Mouse (Mus musculus): Measurements from ENCODE around the gene Kng2. TPM values are rescaled to one million over a fixed set of nuclear protein-coding genes. Genes with fewer than 3 reads are reported as not detected.

Gene Kng2
- not detected for total RNA-seq (2023)

DNA sequence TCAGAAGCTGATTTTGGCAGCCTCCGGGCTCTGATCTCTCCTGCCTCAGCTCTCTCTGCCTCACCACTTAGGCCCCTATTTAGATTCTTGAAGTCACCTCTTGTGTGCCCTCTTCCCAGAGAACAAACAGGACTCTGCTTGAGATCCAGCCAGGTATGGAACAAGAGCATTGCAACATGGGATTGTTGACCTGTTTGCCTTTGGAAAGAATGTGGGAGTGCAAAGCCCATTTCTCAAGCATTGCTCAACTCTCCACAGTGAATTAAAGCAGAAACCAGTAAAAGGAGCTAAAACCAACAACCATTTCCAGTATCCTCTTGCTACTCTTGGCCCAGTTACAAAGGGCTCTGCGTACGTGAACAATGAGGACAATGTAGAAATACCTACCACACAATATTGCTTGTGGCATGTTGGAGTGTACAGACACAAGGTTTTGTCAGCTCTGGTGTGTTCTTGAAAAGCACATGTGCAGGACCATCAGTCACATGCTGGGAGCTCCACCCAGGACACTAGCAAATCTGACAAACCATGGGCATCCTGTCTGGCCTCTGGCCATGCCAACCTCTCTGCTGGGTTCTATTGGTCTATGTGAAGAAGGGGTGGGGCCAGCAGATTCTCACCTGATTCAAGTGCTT is at the start of gene Kng2:
Gene Kng2, minus strand, starts transcription at position 517 of the 635 bp plus-strand sequence.

DNA sequence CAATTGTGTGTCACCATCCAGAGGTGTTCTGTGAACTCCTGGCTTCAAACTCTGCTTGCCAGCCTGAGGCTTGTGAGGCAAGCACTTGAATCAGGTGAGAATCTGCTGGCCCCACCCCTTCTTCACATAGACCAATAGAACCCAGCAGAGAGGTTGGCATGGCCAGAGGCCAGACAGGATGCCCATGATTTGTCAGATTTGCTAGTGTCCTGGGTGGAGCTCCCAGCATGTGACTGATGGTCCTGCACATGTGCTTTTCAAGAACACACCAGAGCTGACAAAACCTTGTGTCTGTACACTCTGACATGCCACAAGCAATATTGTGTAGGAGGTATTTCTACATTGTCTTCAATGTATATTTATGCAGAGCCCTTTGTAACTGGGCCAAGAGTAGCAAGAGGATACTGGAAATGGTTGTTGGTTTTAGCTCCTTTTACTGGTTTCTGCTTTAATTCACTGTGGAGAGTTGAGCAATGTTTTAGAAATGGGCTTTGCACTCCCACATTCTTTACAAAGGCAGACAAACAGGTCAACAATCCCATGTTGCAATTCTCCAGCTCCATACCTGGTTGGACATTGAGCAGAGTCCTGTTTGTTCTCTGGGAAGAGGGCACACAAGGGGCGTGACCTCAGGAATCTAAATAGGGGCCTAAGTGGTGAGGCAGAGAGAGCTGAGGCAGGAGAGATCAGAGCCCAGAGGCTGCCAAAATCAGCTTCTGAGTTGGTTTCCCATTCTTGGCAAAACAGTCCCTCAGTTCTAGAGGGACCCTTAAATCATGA is 28.6 kb upstream of the Kng2 start, which contains the start of gene Kng1:
Gene Kng1, plus strand, starts transcription at position 198 of the 780 bp plus-strand sequence.

DNA sequence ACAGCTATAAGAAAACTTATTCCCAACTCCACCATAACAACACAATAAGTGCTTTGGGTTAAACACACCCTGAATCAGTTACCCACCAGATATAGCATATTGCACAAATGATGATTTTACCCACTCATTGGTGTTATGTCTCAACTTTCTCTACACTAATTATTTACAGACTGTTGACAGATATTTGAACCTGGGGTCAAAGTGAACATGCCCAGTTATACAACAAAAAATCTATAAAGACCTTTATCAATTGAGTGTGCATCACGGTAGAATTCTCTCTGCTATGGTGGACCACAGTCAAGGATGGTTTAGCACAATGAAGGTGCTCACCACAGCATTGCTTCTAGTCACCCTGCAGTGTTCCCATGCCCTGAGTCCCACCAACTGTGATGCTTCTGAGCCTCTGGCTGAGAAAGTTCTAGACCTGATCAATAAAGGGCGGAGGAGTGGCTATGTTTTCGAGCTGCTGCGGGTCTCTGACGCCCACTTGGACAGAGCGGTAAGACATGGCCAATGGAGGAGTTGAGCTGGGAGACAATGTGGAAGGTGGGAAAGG is 78.4 kb downstream of the Kng2 start, which contains the start of gene Hrg:
Gene Hrg, plus strand, starts transcription at position 233 of the 556 bp plus-strand sequence.

Other genes with a start within 250 kb of the Kng2 start
- gene Crygs, start 217.9 kb downstream of the Kng2 start, total RNA-seq (2023) = not detected
- gene Tbccd1, start 171.8 kb downstream of the Kng2 start, total RNA-seq (2023) = 10 to 100 TPM in 1 of 2 experiments, 1 to 10 TPM in 1; 9.2 to 13.3 TPM
- gene Dnajb11, start 171.6 kb downstream of the Kng2 start, total RNA-seq (2023) = 10 to 100 TPM; 46.5 to 49.4 TPM
- not detected for gene Ahsg, start 138.2 kb downstream of the Kng2 start, total RNA-seq (2023)
- under 1 TPM in 1 of 2 experiments, not detected in 1; 0.62 TPM for gene Fetub, start 111.1 kb downstream of the Kng2 start, total RNA-seq (2023)
- gene Hrg, start 78.4 kb downstream of the Kng2 start, total RNA-seq (2023) = not detected
- not detected for gene Kng1, start 28.4 kb upstream of the Kng2 start, total RNA-seq (2023)
- 100 to 1,000 TPM; 406 to 422 TPM for gene Eif4a2, start 78.0 kb upstream of the Kng2 start, total RNA-seq (2023)
- 10 to 100 TPM; 15.6 to 18.5 TPM for gene Rfc4, start 98.3 kb upstream of the Kng2 start, total RNA-seq (2023)
- 1 to 10 TPM in 1 of 2 experiments, under 1 TPM in 1; 0.53 to 1.1 TPM for gene Adipoq, start 117.1 kb upstream of the Kng2 start, total RNA-seq (2023)
- gene St6gal1, start 195.3 kb upstream of the Kng2 start, total RNA-seq (2023) = 1 to 10 TPM; 3.1 to 5.4 TPM